Mouse (Mus musculus) activated CD4-positive, CD25-positive, alpha-beta regulatory T cell, adult 4 months (primary cell): ENCODE data around the gene Hrasls. TPM values are rescaled to one million over a fixed set of nuclear protein-coding genes. Genes with fewer than 3 reads are reported as not detected.

ENCODE experiments used
- ATAC-seq: one replicate; pipeline ENCODE4 v1.8.0; 2017
- polyA plus RNA-seq, 2 experiments: library from polyadenylated mRNA; unstranded; fragments of 100-300 nt; shearing (Covaris generic); gene quantifications; one replicate each; pipeline ENCODE4 v1.2.1; 2017

Gene Hrasls
- polyA plus RNA-seq = not detected

- no peak for ATAC-seq
Observed at GRCm38 (mm10) chr16:29209605-29210411, at the start of gene Hrasls. Gene Hrasls (plus strand): TSS chr16:29209695.

GRCm38 (mm10) chr16:29162271-29162670, 47.2 kb upstream of the Hrasls start:
- no peak for ATAC-seq

- ATAC-seq = no peak
Observed at GRCm38 (mm10) chr16:29167051-29167450, 42.4 kb upstream of the Hrasls start.

- ATAC-seq = no peak
Observed at GRCm38 (mm10) chr16:29171741-29172140, 37.8 kb upstream of the Hrasls start.

GRCm38 (mm10) chr16:29173201-29173600, 36.3 kb upstream of the Hrasls start:
- ATAC-seq = no peak

DNA sequence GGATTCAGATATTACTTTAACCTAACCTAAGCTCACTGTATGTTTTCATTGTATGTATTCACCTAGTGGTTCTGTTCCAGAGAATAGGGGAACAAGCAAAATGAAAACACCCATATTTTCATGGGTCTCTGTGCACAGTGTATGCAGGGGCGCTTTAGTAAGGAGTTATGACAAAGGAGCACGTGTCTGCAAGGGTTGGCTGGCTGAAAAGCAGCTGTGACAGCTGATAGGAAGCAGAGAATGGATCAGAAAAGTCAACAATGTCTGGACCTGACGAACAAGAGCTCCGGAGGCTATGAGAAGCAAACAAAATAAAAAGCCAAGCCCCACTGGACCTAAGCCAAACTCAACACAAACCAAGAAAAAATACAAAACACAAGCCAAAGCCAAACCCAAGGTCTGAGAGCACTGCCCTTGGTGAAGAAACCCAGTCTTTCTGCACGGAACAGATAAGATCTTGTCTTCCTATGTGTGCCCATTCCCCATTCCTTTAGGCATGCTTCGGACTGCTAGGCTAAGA, 34.6 kb upstream of the Hrasls start:
- no peak for ATAC-seq

GRCm38 (mm10) chr16:29192911-29193310, 16.6 kb upstream of the Hrasls start:
- no peak for ATAC-seq

- no peak for ATAC-seq
Observed at GRCm38 (mm10) chr16:29193981-29194380, 15.5 kb upstream of the Hrasls start.

DNA sequence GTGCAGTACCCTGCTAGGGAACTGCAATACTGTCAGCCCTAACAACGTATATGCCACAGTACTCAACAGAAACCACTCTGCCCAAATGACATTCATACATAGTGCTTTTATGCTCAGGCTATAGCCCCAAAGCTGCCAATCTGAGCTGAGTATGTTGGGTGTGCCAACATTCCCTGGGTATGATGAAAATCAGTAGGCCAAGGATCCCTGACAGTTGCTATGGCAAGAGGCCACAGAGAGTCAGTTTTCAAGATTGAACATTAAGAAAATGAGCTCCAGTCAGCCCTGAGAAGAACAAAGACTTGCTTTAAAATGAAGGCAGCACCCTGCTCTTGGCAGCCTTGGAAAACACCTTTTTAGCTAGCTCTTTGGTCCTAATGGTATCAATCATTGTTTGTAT, 14.3 kb upstream of the Hrasls start:
- no peak for ATAC-seq

DNA sequence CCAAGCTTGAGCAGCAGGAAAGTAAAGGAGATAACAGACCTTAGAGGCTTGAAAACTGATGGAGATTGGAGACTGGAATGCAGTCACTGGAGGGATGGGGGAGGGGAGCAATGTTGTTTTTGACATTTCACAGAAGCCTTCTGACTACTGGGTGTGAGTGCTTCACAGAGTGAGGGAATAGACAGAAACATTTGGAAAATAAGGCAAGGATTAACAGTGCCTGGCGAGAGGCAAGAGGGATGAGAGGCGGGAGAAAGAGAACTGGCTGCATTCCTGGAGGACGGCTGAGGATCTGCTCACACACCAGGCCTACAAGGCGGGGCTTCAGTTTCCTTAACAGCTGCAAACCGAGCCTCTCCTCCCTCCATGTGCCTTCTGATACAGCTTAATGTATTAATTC, 11.0 kb upstream of the Hrasls start:
- ATAC-seq = no peak

GRCm38 (mm10) chr16:29201146-29201545, 8.3 kb upstream of the Hrasls start:
- no peak for ATAC-seq

DNA sequence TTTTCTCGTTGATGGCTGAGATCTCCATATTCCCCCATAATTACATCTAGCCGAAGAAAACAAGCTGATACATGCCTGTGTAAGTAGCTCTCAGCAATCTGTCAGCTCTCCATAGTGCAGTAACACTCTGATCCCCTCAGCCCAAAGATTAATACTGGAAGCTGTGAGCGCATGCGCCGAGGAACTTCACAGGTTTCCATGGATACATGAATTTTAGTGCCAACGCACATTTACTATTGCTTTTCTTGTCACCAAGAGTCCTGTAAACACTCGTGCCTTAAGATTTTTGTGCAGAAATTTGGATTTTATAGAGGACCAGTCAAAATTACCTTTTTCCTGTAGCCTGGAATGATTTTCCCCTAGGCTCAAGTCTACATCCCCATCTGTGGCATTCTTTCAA, 4.6 kb upstream of the Hrasls start:
- ATAC-seq = no peak

GRCm38 (mm10) chr16:29205581-29205980, 3.9 kb upstream of the Hrasls start:
- no peak for ATAC-seq

DNA sequence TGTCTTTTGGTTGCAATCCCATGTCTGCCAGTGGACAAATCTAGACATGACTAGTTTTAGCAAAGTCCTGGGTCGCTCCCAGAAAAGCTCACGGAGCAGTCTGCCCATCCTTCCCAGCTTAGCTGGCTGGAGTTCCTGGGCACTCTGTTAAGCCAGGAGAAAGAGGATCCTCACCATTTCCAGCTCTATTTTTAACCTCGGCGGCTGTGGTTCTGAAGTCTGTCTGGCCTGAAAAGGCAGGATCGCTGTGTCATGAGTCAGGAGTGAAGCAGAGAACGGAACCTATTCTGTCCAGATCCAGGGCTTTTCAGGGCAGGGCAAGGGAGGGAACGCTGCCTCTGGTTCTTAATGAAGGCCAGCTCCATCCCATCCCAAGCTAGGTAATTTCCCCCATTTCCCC, 654 bp upstream of the Hrasls start:
- ATAC-seq = no peak

DNA sequence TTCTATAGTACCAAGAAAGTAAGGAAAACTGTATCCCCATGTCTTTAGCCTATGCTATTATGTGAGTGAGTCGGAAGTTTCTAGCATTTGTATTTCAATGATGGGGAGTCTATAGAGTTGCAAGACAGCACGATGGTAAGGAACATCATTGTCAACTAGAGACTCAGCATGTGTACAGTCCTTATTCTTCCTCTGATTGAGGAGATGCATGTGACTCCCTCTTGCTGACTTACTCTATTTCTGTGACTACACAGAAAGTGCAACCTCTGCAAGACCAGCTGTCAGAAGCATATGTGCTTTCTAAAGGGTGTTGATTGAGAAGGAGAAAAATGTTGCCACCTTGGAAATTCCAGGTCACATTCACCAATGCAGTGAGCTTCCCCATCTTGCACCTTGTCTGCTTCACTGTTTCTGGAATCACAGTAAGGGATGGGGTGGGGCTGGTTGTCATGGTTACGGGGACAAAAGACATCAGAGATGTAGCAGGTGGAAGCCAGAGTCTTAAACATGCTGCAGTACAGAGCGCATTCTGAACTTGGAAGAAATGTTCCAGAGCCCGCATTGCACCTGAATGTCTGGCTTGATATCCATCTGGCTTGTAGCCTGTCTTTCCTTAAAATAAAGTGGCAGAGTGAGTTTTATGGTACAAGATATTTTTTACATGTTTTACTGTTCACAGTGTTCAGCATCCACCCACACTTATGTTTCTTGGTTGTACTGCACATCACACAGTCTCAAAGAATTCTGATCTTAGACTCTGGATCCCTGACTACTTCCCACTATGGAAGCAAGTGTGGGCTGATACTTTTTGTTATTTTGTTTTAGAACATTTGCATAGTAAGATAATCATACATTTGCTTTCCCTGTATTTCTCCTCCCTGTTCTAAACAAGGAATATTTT, 7.2 kb downstream of the Hrasls start:
- no peak for ATAC-seq

DNA sequence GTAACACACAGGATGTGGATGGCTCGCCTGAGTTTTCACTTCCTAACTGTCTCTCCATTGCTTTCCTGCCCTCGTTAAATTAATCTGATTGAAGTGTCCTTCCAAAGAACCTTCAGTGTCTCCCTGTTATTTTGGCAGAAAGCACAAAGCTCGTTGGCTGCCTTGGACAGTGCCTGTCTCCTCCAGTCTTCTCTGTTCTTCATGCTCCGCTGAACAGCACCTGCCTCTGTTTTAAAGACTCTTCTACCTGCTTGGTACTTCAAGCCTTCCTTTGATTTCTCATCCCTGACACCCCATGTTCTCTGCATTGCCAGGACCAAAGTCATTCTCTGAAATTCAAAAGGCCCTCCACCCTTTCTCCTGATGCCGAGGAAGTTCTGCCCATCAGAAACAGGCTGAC, 26.5 kb downstream of the Hrasls start:
- ATAC-seq = no peak

GRCm38 (mm10) chr16:29254325-29254724, 44.8 kb downstream of the Hrasls start:
- ATAC-seq = no peak

Other genes with a start within 250 kb of the Hrasls start
- under 1 TPM in 1 of 2 experiments, not detected in 1; 0.12 TPM for gene Atp13a5, start 169.0 kb downstream of the Hrasls start, polyA plus RNA-seq